Mouse (Mus musculus): ENCODE data around the gene Sis. TPM values are rescaled to one million over a fixed set of nuclear protein-coding genes. Genes with fewer than 3 reads are reported as not detected.

Sis gene
- polyA plus RNA-seq (2017; shearing (Covaris generic)) = under 1 TPM in 1 of 2 experiments, not detected in 1; 0.59 TPM

DNA sequence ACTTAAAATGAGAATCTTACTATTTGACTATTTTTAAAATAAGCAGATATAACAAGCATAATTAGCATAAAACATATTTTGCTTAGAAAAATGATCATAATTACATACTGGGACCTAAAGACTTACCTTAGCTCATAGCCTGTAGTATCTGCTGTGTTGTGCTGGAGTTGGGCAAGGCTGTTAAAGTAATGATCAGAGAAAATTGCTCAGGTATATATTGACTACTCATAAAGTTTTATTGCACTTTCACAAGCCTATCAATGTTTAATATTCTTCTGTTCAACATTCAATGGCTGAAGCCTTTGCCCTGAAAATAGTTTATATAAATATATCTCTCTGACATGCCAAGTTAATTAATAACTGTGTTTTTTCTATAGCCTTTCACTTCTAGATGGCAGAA, at the start of gene Sis:
Gene Sis (minus strand): TSS at position 189 of the 400 bp plus-strand sequence.
- ATAC-seq = no peak

DNA sequence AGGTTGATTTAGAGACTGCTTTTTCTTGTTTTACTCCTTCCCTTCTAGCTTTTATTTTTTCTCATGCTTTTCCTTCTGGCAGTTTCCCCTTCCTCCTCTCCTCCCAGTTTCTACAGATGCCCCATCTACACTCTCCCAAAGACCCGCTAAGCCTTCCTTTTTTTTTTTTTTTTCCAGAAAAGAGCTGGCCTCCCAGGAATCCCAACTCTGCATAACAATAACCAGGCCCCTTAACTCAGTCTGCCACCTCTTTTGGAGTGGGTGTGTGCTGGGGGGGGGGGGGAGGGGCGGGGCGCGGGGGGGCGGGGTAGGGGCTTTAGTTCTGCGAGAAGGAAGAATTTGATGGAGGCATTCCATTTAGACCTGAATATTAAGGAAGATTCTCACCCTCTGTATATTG, 38.4 kb upstream of the Sis start:
- no peak for ATAC-seq

DNA sequence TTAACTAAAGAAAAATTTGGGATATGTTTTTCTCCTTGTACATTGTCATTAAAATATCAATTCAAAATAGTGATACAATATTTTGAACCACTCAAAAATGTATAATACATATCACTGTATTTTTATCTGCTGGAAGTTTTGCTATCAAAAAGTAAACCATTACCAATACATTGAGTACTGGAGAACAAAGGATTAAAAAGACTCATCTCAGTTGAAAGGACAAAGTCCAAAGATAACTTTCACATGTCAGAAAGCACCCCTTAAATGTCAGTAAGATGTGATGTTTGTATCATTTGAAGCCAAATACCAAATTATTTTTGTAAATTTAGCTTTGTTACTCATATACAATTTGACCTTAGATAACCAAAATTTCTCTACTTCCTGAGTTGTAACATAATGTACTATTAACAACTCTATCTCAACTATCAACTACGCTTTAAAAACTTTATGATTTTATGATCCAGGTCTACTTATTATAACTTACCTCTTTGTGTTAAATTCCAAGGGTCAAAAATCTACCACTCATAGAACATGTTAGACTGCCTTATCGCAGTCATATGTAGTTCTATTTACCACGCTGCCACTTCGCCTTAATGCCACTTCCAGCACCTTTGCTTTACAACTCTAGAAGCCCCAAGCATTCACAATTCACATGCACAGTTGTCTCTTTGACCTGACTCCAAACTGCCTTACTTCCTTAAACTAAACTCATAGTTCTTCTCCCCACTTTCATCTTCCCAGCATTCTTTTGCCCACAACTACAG, 35.5 kb upstream of the Sis start:
- no peak for ATAC-seq

DNA sequence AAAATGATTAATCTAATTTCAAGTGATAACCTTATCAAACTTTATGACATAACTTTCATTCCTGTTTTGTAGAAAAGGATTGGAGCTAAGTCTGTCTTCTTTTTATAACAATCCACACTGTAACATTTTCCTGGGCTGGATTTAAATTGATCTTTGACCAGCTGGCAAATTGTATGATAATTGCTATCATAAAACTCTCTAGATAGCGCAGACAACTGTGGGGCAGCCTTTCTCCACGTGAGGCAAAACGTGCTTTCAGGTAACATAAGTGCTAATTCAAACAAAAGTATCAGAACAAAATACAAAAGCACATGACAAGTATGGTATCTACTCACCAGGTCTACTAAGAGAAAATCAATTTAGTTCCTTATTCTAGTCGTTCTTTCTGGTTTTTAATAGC, 29.9 kb upstream of the Sis start:
- no peak for ATAC-seq

DNA sequence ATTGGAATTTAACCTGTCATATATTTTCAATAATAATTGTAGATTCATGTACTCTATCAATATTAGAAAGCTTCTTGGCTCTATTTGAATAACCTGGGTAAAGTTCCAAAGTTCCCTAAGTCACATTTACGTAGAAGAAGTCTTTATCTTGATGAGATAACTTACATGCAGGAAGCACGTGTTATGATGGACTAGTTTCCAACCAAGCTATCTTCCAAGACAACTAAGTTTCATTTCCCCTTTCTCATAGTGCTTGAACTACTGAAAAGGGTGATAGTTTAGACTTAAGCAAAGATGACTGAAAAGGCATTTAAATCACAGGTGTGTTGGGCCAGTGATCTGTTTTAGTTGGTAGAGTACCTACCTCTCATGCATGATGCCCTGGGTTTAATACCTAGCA, 23.3 kb upstream of the Sis start:
- ATAC-seq = no peak

DNA sequence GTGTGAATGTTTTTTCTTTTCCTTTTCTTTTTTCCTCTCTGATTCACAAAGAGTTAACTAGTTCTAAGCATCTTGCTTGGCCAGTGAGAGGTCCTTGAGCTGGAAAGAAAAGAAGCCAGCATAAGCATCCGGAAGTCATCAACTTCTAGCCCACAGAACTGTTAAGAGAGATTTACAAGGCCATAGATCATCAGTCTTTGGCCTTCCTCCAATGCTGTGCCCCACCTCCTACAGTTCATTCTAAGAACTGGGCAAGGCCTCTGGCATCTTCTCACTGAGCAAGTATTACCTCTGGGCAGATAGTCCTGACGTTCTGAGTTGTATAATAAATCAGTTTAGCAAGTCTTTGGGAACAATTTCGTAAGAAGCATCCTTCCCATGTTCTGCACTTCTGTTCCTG, 8.9 kb upstream of the Sis start:
- no peak for ATAC-seq

DNA sequence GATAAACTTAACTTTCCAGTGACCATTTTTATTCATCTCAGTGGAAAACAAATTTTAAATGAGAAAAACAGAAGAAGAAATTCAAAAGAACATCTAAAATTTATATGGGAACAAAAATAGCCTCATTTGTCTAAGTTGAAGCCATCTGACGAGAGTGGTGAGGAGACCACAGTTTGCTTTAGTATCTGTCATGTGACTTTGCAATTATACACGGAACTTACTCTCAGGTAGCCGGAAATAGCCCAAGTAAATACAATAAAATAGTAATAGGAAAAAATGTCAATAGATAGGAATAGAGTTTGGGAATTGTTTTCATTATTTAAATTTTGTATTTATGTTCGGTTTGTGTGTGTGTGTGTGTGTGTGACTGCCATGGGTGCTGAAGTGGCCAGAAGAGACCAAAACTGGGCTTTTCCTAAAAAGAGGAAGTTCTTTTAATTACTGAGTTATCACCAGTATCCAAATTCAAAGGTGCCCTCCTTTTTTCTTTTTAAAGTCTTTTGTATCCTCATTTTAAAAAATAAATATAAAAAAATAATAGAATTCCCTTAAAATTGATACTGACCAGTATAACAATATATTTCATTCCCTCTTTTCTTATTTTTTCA, 48.6 kb downstream of the Sis start:
- ATAC-seq = no peak

DNA sequence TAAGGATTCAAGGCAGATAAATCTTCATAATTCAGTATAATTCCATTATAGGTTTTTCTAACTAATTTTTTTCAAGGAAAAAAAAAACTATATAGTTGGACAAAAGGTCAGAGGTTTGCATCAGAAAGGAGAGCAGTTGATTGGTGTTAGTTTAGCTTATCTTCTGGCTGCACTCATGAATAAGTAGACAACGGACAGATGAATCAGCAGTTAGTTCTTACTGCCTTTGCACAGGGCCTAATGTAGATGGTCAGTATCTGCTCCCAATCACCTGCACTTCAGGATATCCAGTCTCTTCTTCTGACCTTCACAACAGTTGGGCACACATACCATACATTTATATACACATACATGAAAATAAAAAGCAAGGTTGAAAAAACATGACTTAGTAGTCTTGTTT, 85.2 kb downstream of the Sis start:
- ATAC-seq = no peak

DNA sequence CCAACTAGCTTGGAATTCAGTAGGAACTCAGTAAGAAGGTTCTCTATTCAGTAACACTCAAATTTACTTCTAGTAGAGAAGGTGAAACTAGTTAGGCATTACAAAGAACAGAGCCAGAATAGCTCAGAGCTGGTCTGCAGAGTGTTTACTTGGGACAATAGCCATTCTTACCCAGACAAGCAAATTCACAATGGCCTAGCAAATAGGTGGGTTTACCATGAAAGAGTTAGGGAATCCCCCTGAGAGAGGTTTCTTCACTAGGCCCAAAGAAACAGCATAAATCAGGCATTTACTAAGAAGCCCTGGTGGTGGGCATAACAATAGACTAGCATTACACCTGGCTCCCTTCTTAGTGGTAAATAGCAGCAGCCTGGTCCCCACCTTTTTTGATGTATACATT, 99.5 kb downstream of the Sis start:
- no peak for ATAC-seq

DNA sequence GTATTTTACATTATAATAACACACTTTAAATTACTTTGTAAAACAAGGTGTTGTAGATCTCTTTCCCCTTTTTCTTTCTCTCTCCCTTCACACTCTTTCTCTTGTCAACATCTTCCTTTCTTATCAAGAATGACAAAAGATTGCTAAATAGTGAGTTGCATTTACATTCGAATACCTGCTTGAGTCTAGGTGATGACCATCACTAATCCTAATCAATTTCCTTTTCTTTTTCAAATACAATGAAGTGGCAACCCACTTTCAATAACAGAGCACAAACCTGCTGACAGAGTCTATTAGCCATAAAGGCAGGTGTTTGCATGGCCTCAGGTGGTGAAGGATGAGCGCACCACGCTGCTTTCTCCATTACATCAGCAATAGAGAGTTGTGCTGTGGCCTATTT, 108.9 kb downstream of the Sis start:
- no peak for ATAC-seq

DNA sequence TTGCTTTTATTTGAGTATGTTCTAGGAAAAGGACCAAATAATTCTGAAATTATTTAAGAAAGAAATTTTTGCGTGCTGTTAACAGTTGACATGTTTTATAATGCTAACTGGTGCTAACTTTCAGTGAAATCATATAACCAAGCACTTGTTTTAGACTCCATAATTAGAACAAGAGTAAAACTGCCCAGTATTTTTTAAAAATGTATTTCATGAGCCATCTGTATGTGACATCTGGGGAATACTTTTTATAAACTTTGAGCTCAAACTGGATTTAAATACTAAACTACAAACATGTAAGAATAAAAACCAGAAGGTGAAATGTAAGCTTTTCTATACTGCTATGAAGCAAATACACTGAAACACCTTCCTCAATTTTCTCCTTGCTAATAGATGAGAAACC, 112.3 kb downstream of the Sis start:
- no peak for ATAC-seq

DNA sequence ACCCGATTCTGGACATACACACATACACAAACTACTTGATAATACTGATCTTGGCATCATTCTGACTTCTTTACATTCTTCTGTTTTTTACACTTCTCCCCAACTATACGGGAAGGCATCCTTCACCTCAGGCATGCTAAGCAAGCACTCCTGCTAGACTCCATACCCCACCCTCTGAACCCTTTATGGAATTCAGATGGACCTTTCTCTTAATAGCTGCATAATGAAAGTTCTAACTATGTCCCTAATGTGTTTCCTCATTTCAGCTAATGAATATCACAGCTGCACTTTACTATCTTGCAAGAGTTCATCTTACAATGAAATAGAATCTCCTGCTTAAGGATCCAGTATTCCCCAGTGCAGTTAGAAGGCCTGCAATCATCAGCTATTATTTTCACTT, 127.0 kb downstream of the Sis start:
- ATAC-seq = no peak

Other genes with a start within 250 kb of the Sis start
- gene Slitrk3, start 89.9 kb upstream of the Sis start, polyA plus RNA-seq (2017; shearing (Covaris generic)) = not detected

Data from CD4-positive, CD25-positive, alpha-beta regulatory T cell, adult 4 months (primary cell).